Mouse (Mus musculus) lung, embryonic 16.5 days (tissue): Measurements from ENCODE around the gene Pde6d. TPM values are rescaled to one million over a fixed set of nuclear protein-coding genes. Genes with fewer than 3 reads are reported as not detected.
"Not testable (repeated sequence)": the region's sequence is repeated elsewhere in the genome, so short reads cannot be mapped to it uniquely, and the experiment has no call there.

ENCODE experiments used
- ATAC-seq: fragments of 200-750 bp; cut with Nextera tagmentation; 2 replicates; pipeline ENCODE4 v1.8.0; 2017; ENCODE audit warnings: low read depth, mild to moderate bottlenecking, moderate library complexity
- H3K27ac ChIP-seq: fragments of 300-500 bp; sonication (generic); 2 replicates; pipeline ENCODE4 v1.5.1; 2014; ENCODE audit warnings: mild to moderate bottlenecking, control low read depth, low read length
- H3K27me3 ChIP-seq: fragments of 300-500 bp; sonication (generic); 2 replicates; pipeline ENCODE4 v1.6.1; 2014; ENCODE audit warnings: low read depth, low read length, mixed read lengths; ENCODE audit not compliant: control insufficient read depth, insufficient read depth
- H3K36me3 ChIP-seq: fragments of 300-500 bp; sonication (generic); 2 replicates; pipeline ENCODE4 v1.6.1; 2014; ENCODE audit warnings: low read length; ENCODE audit not compliant: control insufficient read depth, insufficient read depth
- H3K4me1 ChIP-seq: fragments of 300-500 bp; sonication (generic); replicated peaks from 2 replicates; pipeline ENCODE4 v1.6.1; 2014; ENCODE audit warnings: low read length, mixed read lengths; ENCODE audit not compliant: control insufficient read depth, insufficient read depth
- H3K4me2 ChIP-seq: fragments of 300-500 bp; sonication (generic); 2 replicates; pipeline ENCODE4 v1.6.1; 2014; ENCODE audit warnings: low read depth, low read length, control low read depth
- H3K4me3 ChIP-seq: fragments of 300-500 bp; sonication (generic); 2 replicates; pipeline ENCODE4 v1.5.1; 2014; ENCODE audit warnings: mild to moderate bottlenecking, low read length, control low read depth
- H3K9ac ChIP-seq: fragments of 300-500 bp; sonication (generic); 2 replicates; pipeline ENCODE4 v1.6.1; 2014; ENCODE audit warnings: low read length, control low read depth
- H3K9me3 ChIP-seq: fragments of 300-500 bp; sonication (generic); 2 replicates; pipeline ENCODE4 v1.6.1; 2016; ENCODE audit warnings: low read length; ENCODE audit not compliant: control insufficient read depth
- WGBS: fragments of 180-500 bp; shearing (Covaris S2); extraction: QIAGEN DNeasy Blood & Tissue Kit; methylation state at CpG from one replicate; pipeline ENCODE4 v1.1.7; 2014; 5-methylcytosine and 5-hydroxymethylcytosine counted together
- polyA plus RNA-seq: library from polyadenylated mRNA; unstranded; fragments of >200 nt; fragmentation: Nextera tagmentation; extraction: Ambion mirVana; gene quantifications from 2 replicates; pipeline ENCODE4 v1.2.1, GENCODE M21; 2015

Pde6d gene
- polyA plus RNA-seq, 1 experiment from 2014 or later, result 50.2 TPM

DNA sequence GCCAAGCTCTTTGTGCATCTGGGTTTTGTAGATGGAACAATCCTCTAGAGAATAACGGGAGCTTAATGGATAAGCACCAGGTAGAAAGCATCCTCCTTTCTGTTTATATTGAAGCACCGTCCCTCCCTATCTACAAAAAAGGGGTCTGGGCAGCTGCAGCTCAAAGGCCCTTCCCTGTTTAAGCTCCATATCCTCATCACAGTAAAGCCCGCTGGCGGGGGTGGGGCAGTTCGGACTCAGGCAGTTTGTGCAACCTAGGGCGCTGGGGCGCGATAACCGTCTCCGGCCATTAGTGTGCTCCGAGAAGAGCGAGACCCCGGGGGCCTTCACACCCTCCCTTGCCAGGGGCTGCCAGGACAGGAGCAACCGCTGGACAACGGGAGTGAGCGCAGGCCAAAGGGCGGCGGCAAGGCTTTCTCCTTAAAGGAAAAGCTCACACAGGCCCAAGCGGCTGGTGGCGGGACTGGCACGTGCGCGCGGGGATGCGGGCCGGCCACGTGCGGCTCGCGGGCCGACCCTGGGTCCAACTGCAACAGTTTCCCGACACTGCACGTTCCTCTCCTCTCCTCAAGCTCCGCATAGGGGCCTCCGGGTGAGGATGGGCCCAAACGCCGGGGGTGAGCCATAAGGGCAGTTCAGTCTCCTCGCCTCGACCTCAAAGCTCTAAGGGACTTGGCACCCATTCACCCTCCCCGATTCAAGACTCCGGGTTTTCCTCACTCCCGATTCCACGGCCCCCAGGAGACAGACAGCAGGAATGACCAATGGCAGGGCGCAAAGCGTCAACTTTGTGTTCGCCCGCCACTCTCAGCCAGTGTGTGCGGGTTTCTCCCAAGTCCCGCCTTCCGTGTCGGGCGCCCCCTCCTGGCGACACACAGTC, 57.6 kb downstream of the Pde6d start:
- Histone ChIP-seq H3K4me2 (peak overlapping the region; percentile 83), H3K27me3 (no peaks in the 10 kb centered on the region), H3K9me3 (no peaks in the 10 kb centered on the region), H3K36me3 (peaks cover 10% of the 10 kb centered on the region), H3K4me3 (peak overlapping the region; percentile 96), H3K4me1 (peaks cover 40% of the 10 kb centered on the region), H3K27ac (peak overlapping the region; percentile 100), H3K9ac (peak overlapping the region; percentile 92)
- 1% methylated on average over 53 of the region's 53 CpGs for WGBS
- ATAC-seq, result peak; percentile 73

DNA sequence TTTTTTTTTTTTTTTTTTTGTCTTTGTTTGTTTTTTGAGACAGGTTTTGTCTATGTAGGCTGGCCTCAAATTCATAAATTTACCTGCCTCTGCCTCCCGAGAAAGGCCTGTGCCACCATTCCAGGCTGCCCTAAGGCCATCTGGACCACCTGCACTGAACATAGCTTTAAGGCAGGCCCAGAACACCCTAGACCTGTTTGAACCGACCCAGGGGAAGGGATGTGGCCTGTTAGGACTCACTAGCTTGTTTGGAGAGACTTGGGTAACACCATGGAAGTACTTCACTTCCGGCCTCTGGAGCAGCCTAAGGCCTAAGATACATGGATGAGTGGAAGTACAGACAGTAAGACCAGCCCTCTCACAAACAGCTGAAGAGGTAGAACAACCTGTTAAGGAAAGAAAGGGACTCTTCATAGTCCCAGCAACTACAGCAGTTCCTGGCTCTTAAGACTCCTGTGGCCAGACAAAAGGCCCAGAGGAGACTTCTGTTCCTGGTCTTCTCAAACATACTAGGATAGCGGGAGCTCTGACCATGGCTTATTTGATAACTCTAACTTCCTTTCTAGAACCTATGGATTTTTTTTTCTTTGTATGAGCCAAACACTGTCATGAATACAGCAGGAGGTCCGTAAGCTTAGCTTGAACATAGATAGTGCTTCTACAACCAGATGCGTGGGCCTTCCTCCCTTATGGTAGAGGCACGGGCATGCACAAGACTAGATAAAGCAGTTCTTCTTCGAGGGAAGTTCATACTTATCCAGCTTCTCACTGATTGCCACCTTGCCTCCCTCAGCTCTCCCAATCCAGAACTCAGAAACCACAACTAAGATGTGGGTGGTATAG, 58.4 kb downstream of the Pde6d start:
- peaks cover 33% of the 10 kb centered on the region for H3K4me1 ChIP-seq
- no peaks in the 10 kb centered on the region for H3K27me3 ChIP-seq
- peaks cover 3% of the 10 kb centered on the region for H3K36me3 ChIP-seq
- H3K27ac ChIP-seq, result peak overlapping the region; percentile 96
- 79% methylated on average over 8 of the region's 8 CpGs for WGBS
- H3K9ac ChIP-seq, result peak overlapping the region; percentile 82
- no peaks in the 10 kb centered on the region for H3K9me3 ChIP-seq
- H3K4me2 ChIP-seq, result peak overlapping the region; percentile 83
- peak overlapping the region; percentile 96 for H3K4me3 ChIP-seq
- no peak for ATAC-seq

DNA sequence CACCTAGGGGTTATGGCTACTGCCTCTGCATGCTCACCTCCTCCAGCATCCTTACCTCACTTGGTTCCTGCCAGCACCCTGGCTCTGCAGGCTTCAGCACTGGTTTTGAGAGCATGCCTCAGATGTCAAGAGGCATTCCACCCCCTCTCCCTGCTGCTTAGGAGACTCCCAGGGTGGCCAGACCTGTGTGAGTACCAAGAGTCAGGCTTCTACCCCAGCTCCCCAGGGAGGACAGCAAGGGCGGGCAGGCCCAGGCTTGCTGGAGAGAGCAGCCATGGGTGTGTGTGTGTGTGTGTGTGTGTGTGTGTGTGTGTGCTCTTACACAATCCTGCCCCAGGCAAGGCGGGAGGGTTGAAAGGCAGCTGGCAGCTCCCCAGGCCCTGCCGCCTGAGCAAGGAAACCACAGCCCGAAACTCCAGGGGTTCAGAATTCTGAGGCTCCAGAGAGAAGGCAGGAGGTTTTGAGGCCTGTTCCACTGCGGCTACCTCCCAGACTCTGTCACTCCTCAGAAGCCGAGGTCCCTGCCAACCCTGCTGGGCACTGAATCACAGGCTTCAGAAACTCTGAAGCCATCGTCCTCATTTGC, 60.0 kb downstream of the Pde6d start:
- Histone ChIP-seq H3K36me3 (no peaks in the 10 kb centered on the region), H3K4me2 (no peak overlapping the region; the same call in 1 of the 2 replicates), H3K4me1 (peaks cover 32% of the 10 kb centered on the region), H3K9me3 (no peaks in the 10 kb centered on the region), H3K27me3 (no peaks in the 10 kb centered on the region), H3K9ac (peak overlapping the region; percentile 34), H3K4me3 (no peak overlapping the region), H3K27ac (peak overlapping the region; percentile 91)
- ATAC-seq, result peak; percentile 17
- 27% methylated on average over 7 of the region's 7 CpGs for WGBS

DNA sequence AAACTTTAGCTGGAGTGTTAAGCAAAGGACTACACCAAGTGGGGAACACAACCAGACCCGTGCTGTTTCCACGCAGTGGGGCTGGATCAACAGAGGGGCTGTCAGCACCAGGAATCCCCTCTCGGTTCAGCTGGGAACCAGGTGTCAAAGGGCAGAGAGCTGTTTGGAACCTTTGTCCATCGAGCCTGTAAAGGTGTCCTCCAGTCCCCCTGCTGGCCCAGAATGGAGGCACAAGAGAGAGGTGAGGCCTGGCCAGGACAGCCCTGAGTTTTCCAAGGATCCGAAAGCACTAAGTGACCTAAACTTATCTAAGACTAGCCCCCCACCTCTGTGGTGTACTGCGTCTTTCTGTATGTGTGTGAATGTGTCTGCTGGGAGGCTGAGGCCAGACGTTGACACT, 62.1 kb downstream of the Pde6d start:
- no peak overlapping the region for H3K4me2 ChIP-seq
- H3K9ac ChIP-seq, result no peak overlapping the region
- H3K4me1 ChIP-seq, result peaks cover 32% of the 10 kb centered on the region
- H3K27me3 ChIP-seq, result no peaks in the 10 kb centered on the region
- WGBS, result 36% methylated on average over 7 of the region's 7 CpGs
- no peaks in the 10 kb centered on the region for H3K36me3 ChIP-seq
- H3K9me3 ChIP-seq, result no peaks in the 10 kb centered on the region
- no peak overlapping the region for H3K4me3 ChIP-seq
- no peak for ATAC-seq
- H3K27ac ChIP-seq, result no peak overlapping the region

DNA sequence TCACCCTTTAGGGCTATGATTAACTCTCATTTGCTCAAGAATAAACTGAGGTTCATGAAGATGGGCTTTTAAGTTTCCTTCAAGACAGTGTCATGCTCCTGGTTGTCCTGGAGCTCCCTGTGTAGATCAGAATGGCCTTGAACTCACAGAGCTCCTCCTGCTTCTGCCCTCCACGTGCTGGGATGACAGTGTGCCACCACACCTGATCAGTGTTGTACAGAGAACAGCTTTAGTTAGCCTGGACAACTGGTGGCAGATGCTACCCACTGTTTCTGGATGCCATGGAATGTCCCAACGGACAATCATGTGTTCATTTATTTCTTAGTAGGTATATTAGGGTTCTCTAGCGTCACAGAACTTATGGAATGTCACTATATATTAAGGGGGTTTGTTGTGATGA, 65.4 kb downstream of the Pde6d start:
- 51% methylated on average over 3 of the region's 3 CpGs for WGBS
- H3K4me3 ChIP-seq, result no peak overlapping the region
- H3K9me3 ChIP-seq, result no peaks in the 10 kb centered on the region
- no peak for ATAC-seq
- no peaks in the 10 kb centered on the region for H3K27me3 ChIP-seq
- no peak overlapping the region for H3K4me2 ChIP-seq
- no peak overlapping the region for H3K27ac ChIP-seq
- H3K4me1 ChIP-seq, result peaks cover 5% of the 10 kb centered on the region
- no peaks in the 10 kb centered on the region for H3K36me3 ChIP-seq
- H3K9ac ChIP-seq, result no peak overlapping the region

DNA sequence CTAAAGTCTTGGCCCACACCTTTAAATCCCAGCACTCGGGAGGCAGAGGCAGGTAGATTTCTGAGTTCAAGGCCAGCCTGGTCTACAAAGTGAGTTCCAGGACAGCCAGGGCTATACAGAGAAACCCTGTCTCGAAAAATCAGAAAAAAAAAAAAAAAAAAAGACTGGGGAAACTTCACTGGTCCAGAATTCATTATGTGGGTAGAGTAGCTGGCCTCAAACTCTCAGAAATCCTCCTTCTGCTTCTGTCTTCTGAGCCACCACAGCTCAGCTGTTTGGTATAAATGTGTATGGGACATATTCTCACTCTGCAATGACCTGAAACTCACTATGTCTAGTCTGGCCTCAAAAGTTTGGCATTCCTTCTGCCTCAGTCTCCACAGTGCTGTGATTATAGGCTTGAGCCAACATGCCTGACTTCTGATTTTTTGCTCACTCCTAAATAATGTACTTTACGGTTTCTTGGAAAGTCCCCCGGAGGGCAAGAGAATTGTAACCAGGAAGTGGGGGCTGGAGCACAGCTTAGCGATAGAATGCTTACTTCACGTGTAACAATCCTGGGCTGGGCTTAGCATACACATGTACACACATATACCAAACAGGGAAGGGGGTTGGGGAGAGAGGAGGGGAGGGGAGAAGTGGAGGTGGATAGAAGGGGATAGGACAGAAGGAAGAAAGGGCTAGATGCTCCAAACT, 66.6 kb downstream of the Pde6d start:
- H3K4me2 ChIP-seq, result no peak overlapping the region
- H3K27ac ChIP-seq, result no peak overlapping the region
- no peak overlapping the region for H3K4me3 ChIP-seq
- H3K36me3 ChIP-seq, result no peaks in the 10 kb centered on the region
- H3K9me3 ChIP-seq, result no peaks in the 10 kb centered on the region
- H3K9ac ChIP-seq, result no peak overlapping the region; the same call in 1 of the 2 replicates
- peaks cover 3% of the 10 kb centered on the region for H3K4me1 ChIP-seq
- ATAC-seq, result no peak; the same call in 1 of the 2 replicates
- H3K27me3 ChIP-seq, result no peaks in the 10 kb centered on the region
- 48% methylated on average over 6 of the region's 6 CpGs for WGBS

DNA sequence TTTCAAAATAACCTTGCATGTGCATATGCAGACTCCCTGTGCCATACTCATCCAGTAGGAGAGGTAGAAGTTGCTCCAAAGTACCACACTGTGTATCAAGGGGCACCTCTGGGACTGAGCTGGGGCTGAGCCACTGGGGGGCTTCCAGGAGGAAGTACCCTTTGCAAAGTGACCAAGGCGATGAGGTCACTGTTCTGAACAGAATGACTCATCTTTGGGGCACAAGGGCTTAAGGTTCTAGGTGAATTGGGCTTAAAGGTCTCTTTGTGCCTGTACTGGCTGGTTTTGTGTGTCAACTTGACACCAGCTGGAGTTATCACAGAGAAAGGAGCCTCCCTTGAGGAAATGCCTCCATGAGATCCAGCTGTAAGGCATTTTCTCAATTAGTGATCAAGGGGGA, 69.4 kb downstream of the Pde6d start:
- not testable (repeated sequence) for H3K36me3 ChIP-seq, H3K9ac ChIP-seq, ATAC-seq, H3K4me3 ChIP-seq, H3K27ac ChIP-seq, H3K9me3 ChIP-seq, H3K4me1 ChIP-seq, H3K4me2 ChIP-seq, H3K27me3 ChIP-seq
- WGBS, result 81% methylated on average over 1 of the region's 1 CpGs

DNA sequence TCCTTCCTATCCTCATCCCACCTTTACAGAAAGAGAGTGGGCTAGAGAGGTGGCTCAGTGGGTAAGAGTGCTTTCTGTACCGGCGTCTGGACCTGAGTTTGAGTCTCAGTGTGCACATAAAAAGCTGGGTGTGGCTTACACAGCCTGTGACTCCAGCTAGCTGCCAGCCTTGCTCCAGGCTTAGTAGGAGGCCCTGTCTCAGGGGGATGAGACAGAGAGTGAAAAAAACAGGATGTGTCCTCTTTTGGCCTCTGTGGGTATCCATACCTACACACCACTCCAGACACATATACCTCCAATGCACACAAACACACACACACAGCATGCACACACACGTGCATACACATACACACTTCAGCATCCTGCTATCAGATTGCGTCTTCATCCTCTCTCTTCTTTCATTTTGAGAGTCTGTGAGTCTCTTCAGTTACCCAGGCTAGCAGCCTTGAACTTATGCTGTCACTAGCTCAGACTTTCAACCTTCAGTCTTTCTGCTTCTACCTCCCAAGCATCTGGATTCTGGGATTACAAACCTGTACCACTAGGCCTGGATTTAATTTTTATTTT, 70.2 kb downstream of the Pde6d start:
- Histone ChIP-seq H3K27ac (no peak overlapping the region), H3K4me2 (no peak overlapping the region), H3K4me1 (peaks cover 8% of the 10 kb centered on the region), H3K36me3 (no peaks in the 10 kb centered on the region), H3K9me3 (no peaks in the 10 kb centered on the region), H3K9ac (no peak overlapping the region), H3K27me3 (no peaks in the 10 kb centered on the region), H3K4me3 (no peak overlapping the region)
- 77% methylated on average over 4 of the region's 4 CpGs for WGBS
- no peak for ATAC-seq
